Mouse (Mus musculus) neural tube, embryonic 13.5 days (tissue): ENCODE data around the gene Tuba1c. TPM values are rescaled to one million over a fixed set of nuclear protein-coding genes. Genes with fewer than 3 reads are reported as not detected.
A peak's percentile ranks its signal among the peaks of the same experiment; 100 is the strongest.

Source experiments
- ATAC-seq: fragments of 200-750 bp; cut with Nextera tagmentation; 2 replicates; pipeline ENCODE4 v1.8.0; 2017; ENCODE audit warnings: low read depth, mild to moderate bottlenecking, moderate TSS enrichment, moderate library complexity
- H3K27ac ChIP-seq: fragments of 300-500 bp; sonication (generic); replicated peaks from 2 replicates; pipeline ENCODE4 v1.5.1; 2015; ENCODE audit warnings: moderate library complexity, mild to moderate bottlenecking, inconsistent platforms
- H3K27me3 ChIP-seq: fragments of 300-500 bp; sonication (generic); 2 replicates; pipeline ENCODE4 v1.6.1; 2015; ENCODE audit warnings: mild to moderate bottlenecking, inconsistent platforms
- H3K36me3 ChIP-seq: fragments of 300-500 bp; sonication (generic); 2 replicates; pipeline ENCODE4 v1.6.1; 2015; ENCODE audit warnings: mild to moderate bottlenecking, inconsistent platforms
- H3K4me1 ChIP-seq: fragments of 300-500 bp; sonication (generic); replicated peaks from 2 replicates; pipeline ENCODE4 v1.6.1; 2015; ENCODE audit warnings: inconsistent platforms
- H3K4me2 ChIP-seq: fragments of 300-500 bp; sonication (generic); 2 replicates; pipeline ENCODE4 v1.6.1; 2015; ENCODE audit warnings: inconsistent platforms, mild to moderate bottlenecking, moderate library complexity
- H3K4me3 ChIP-seq: fragments of 300-500 bp; sonication (generic); 2 replicates; pipeline ENCODE4 v1.5.1; 2015; ENCODE audit warnings: mild to moderate bottlenecking, inconsistent platforms
- H3K9ac ChIP-seq: fragments of 300-500 bp; sonication (generic); 2 replicates; pipeline ENCODE4 v1.6.1; 2015; ENCODE audit warnings: moderate library complexity, mild to moderate bottlenecking, inconsistent platforms
- H3K9me3 ChIP-seq: fragments of 300-500 bp; sonication (generic); 2 replicates; pipeline ENCODE4 v1.6.1; 2016; ENCODE audit warnings: inconsistent platforms
- WGBS: fragments of 180-500 bp; shearing (Covaris S2); methylation state at CpG from one replicate; pipeline ENCODE4 v1.1.7; 2015; 5-methylcytosine and 5-hydroxymethylcytosine counted together
- microRNA-seq: library from miRNA; unstranded; fragments of <30 nt; microRNA quantifications from one replicate; pipeline ENCODE4, GENCODE M21; 2016
- polyA plus RNA-seq: library from polyadenylated mRNA; unstranded; fragments of >200 nt; fragmentation: Nextera tagmentation; extraction: Ambion mirVana; gene quantifications from 2 replicates; pipeline ENCODE4 v1.2.1, GENCODE M21; 2015

Gene Tuba1c
- polyA plus RNA-seq, 1 experiment from 2014 or later = 25.6 TPM

- Histone ChIP-seq H3K36me3 (no peaks in the 10 kb centered on the region), H3K27me3 (peaks cover 44% of the 10 kb centered on the region), H3K4me2 (no peak overlapping the region), H3K4me3 (no peak overlapping the region), H3K9ac (no peak overlapping the region), H3K27ac (no peak overlapping the region), H3K9me3 (no peaks in the 10 kb centered on the region), H3K4me1 (no peaks in the 10 kb centered on the region)
- 93% methylated on average over 12 of the region's 12 CpGs for WGBS
- no peak for ATAC-seq
Observed at GRCm38 (mm10) chr15:99082322-99082721, 52.6 kb downstream of the Tuba1c start.

DNA sequence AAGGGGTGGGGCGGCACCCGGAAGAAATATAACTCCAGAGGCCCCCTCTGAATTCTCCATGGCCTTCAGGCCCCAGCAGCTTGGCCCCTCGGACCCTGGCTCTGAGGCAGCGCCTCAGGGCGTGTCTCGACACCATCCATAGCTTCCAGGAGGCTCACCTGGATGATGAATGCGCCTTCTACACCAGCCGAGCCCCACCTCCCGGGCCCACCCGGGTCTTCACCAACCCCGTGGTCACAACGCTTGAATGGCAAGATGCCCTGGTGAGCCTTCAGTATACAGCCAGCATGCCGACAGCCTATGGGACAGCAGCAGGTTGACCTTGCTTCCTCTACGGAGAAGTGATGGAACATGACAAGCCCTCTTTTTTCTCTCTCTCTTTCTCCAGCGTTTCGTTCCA is 53.1 kb downstream of the Tuba1c start:
- Histone ChIP-seq H3K27ac (no peak overlapping the region), H3K4me2 (no peak overlapping the region), H3K9ac (no peak overlapping the region), H3K4me1 (peaks cover 2% of the 10 kb centered on the region; the same call in 1 of the 2 replicates), H3K36me3 (no peaks in the 10 kb centered on the region), H3K27me3 (peaks cover 49% of the 10 kb centered on the region), H3K9me3 (no peaks in the 10 kb centered on the region), H3K4me3 (no peak overlapping the region)
- ATAC-seq = no peak
- WGBS = 91% methylated on average over 16 of the region's 16 CpGs

GRCm38 (mm10) chr15:99083258-99083657 is 53.6 kb downstream of the Tuba1c start:
- Histone ChIP-seq H3K27me3 (peaks cover 53% of the 10 kb centered on the region), H3K4me1 (peaks cover 6% of the 10 kb centered on the region), H3K27ac (no peak overlapping the region), H3K9ac (no peak overlapping the region), H3K36me3 (no peaks in the 10 kb centered on the region), H3K9me3 (no peaks in the 10 kb centered on the region), H3K4me2 (no peak overlapping the region), H3K4me3 (no peak overlapping the region)
- WGBS = 70% methylated on average over 9 of the region's 9 CpGs
- no peak for ATAC-seq

DNA sequence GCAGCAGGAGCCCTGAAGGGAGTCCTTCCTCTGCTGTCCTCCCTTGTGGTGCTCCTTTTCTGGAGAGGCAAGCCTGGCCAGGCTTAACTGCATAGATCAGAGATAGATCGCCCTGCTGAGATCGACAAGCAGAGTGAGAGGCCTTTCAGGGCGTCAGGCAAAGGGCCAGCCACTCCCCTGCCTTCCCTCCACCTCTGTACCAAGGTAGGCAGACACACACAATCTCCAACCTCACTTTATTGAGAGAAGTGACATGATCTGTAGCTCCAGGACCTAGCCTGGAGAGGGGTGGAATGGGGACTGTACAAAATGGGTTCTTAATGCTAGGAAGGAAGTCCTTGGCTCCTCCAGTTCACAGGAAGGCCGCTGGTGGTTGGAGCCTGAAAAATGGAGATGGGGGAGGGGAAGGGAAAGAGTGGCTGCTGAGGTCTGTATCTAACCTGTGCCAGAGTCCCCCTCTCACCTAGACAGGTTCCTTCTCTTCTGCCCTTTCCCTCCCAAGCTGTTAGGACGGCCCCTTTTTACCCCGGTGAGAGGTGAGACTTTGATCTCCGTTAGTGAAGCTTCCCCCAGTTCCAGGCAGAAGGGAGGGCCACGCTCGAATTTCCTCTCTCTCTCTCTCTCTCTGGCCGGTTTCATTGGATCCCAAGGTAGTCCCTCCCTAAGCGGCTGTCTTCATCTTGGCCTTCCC is 54.3 kb downstream of the Tuba1c start:
- no peak overlapping the region for H3K4me2 ChIP-seq
- H3K9me3 ChIP-seq = no peaks in the 10 kb centered on the region
- peaks cover 60% of the 10 kb centered on the region for H3K27me3 ChIP-seq
- H3K4me1 ChIP-seq = peaks cover 14% of the 10 kb centered on the region
- H3K9ac ChIP-seq = no peak overlapping the region
- H3K27ac ChIP-seq = no peak overlapping the region
- no peaks in the 10 kb centered on the region for H3K36me3 ChIP-seq
- no peak for ATAC-seq
- H3K4me3 ChIP-seq = no peak overlapping the region
- 10% methylated on average over 11 of the region's 11 CpGs for WGBS

- WGBS = 9% methylated on average over 19 of the region's 19 CpGs
- no peak for ATAC-seq
- Histone ChIP-seq H3K4me1 (peaks cover 19% of the 10 kb centered on the region), H3K9ac (no peak overlapping the region), H3K9me3 (no peaks in the 10 kb centered on the region), H3K4me3 (no peak overlapping the region), H3K27ac (no peak overlapping the region), H3K27me3 (peaks cover 67% of the 10 kb centered on the region), H3K36me3 (no peaks in the 10 kb centered on the region), H3K4me2 (no peak overlapping the region)
Observed at GRCm38 (mm10) chr15:99084618-99085017, 54.9 kb downstream of the Tuba1c start.

DNA sequence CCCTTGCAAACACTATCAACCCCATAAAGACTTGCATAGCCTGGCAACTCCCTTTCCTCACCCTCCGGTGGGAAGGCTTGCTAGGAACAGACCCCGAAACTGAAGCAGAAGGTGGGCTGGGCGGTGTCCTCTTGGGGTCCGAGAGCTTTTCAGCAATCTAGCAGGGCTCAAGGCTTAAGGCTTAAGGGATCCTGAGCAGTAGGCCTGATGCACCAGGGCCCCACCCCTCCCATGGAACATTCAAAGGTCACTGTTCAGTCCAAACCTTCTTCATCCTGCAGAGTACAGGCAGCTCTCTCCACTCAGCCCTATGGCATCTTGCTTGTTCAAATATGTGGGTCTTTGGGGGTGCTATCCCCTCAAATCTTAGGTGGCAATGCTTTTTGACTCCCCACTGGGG is 56.3 kb downstream of the Tuba1c start:
- H3K4me1 ChIP-seq = peaks cover 26% of the 10 kb centered on the region
- peaks cover 80% of the 10 kb centered on the region for H3K27me3 ChIP-seq
- no peak overlapping the region for H3K9ac ChIP-seq
- 66% methylated on average over 4 of the region's 4 CpGs for WGBS
- no peak overlapping the region for H3K4me3 ChIP-seq
- no peak for ATAC-seq
- H3K9me3 ChIP-seq = no peaks in the 10 kb centered on the region
- H3K36me3 ChIP-seq = no peaks in the 10 kb centered on the region
- H3K4me2 ChIP-seq = no peak overlapping the region
- H3K27ac ChIP-seq = no peak overlapping the region

DNA sequence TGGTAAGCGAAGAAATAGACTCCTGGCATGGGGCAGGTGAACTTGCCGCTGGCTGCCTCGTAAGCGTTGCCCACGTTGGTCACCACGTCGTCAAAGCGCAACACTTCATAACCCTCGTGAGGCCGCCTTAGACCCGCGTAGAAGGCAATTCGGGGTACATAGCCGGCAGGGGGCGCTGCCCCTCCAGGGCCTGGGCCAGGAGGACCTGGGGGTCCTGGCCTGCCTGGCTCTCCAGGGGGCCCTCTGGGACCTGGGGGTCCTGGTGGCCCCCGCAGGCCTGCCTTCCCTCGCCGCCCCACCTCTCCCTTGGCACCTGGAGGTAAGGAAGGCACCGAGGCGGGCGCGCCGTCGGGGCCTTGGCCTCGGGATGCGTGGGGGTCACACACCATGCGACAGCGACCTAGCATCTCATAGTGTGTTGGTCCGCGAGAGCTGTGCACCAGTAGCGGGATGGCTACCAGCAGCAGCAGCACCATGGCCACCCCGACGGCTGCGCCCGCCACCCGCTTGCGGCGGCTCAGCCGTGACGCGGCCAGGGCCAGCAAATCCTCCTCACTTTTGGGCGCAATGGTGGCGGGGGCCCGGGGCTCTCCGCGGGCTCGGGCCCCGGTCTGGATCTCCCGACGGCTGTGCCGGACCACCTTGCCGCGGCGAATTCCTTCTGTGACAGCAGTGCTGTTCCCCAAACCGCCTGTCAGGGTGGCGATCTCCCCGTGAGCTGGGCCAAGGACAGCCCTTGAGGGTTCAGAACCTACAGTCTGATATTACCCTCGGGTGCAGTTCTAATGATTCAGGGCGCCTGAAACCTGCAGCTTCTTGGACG is 57.8 kb downstream of the Tuba1c start, which contains the start of gene C1ql4:
C1ql4 (minus strand) TSS at position 565 of the 823 bp plus-strand sequence.
- Histone ChIP-seq H3K9ac (peak within 1 kb of the TSS; percentile 38; the same call in 1 of the 2 replicates), H3K27me3 (peaks cover 94% of the 10 kb centered on the region), H3K4me1 (peaks cover 32% of the 10 kb centered on the region), H3K27ac (no peak within 1 kb of the TSS), H3K4me3 (peak within 1 kb of the TSS; percentile 27), H3K4me2 (peak within 1 kb of the TSS; percentile 49), H3K36me3 (no peaks in the 10 kb centered on the region), H3K9me3 (no peaks in the 10 kb centered on the region)
- no peak for ATAC-seq
- 6% methylated on average over 56 of the region's 60 CpGs for WGBS

Small RNA genes within 50 kb of the gene (microRNA-seq; reads per million reads assigned to microRNA genes)
- not detected for gene Mir6960

Other genes starting within 250 kb of the Tuba1c start
- 3.6 and 3.9 TPM in 2 replicates for gene Wnt1, start 240.0 kb upstream of the Tuba1c start, polyA plus RNA-seq
- gene Ddn, start 220.4 kb upstream of the Tuba1c start, polyA plus RNA-seq = 0.50 TPM in 2 replicates
- 71.8 and 79.4 TPM in 2 replicates for gene Prkag1, start 198.4 kb upstream of the Tuba1c start, polyA plus RNA-seq
- gene Kmt2d, start 158.7 kb upstream of the Tuba1c start, polyA plus RNA-seq = 9.7 and 10.8 TPM in 2 replicates
- 27.8 and 33.3 TPM in 2 replicates for gene Rhebl1, start 135.4 kb upstream of the Tuba1c start, polyA plus RNA-seq
- 3.1 and 4.3 TPM in 2 replicates for gene Dhh, start 131.4 kb upstream of the Tuba1c start, polyA plus RNA-seq
- gene Lmbr1l, start 111.7 kb upstream of the Tuba1c start, polyA plus RNA-seq = 34.9 and 39.0 TPM in 2 replicates
- 1,062 and 1,121 TPM in 2 replicates for gene Tuba1b, start 95.3 kb upstream of the Tuba1c start, polyA plus RNA-seq
- not detected in 2 replicates for gene Gm49450, start 76.3 kb upstream of the Tuba1c start, polyA plus RNA-seq
- 13,124 and 14,228 TPM in 2 replicates for gene Tuba1a, start 76.2 kb upstream of the Tuba1c start, polyA plus RNA-seq
- gene Prph, start 25.3 kb downstream of the Tuba1c start, polyA plus RNA-seq = 268 and 371 TPM in 2 replicates
- gene Troap, start 44.7 kb downstream of the Tuba1c start, polyA plus RNA-seq = 6.3 and 6.9 TPM in 2 replicates
- gene C1ql4, start 57.9 kb downstream of the Tuba1c start, polyA plus RNA-seq = 2.7 and 3.5 TPM in 2 replicates
- gene Dnajc22, start 63.3 kb downstream of the Tuba1c start, polyA plus RNA-seq = 0.25 and 0.49 TPM in 2 replicates
- gene Spats2, start 96.0 kb downstream of the Tuba1c start, polyA plus RNA-seq = 44.4 and 48.9 TPM in 2 replicates
- 0.74 and 0.84 TPM in 2 replicates for gene Kcnh3, start 195.0 kb downstream of the Tuba1c start, polyA plus RNA-seq
- 168 and 181 TPM in 2 replicates for gene Mcrs1, start 222.1 kb downstream of the Tuba1c start, polyA plus RNA-seq